Mouse (Mus musculus) liver, adult (tissue): ENCODE results near the gene Rbpjl.

Experiments used
- GATA4 ChIP-seq: IDR thresholded peaks from 2 replicates; pipeline ENCODE4 v1.6.1; 2014; ENCODE audit warnings: mild to moderate bottlenecking, low read length; ENCODE audit not compliant: insufficient replicate concordance

Gene Rbpjl

GRCm38 (mm10) chr2:164456864-164457300, 53.9 kb downstream of the Rbpjl start, which contains the start of gene Sys1:
Gene Sys1, plus strand, starts transcription at chr2:164456964.
- no peak for TF ChIP-seq GATA4

- no peak for TF ChIP-seq GATA4
These were observed 55.0 kb downstream of the Rbpjl start for GRCm38 (mm10) chr2:164457942-164458341.

GRCm38 (mm10) chr2:164458535-164458934, 55.6 kb downstream of the Rbpjl start:
- no peak for TF ChIP-seq GATA4

- peak; percentile 12; the same call in 1 of the 2 replicates for TF ChIP-seq GATA4
These were observed 58.0 kb downstream of the Rbpjl start, which contains the start of gene Gm20458 for GRCm38 (mm10) chr2:164460745-164461551. Gene Gm20458, plus strand, starts transcription at chr2:164460967.
